Mouse (Mus musculus): ENCODE data around the gene Man1c1. TPM values are rescaled to one million over a fixed set of nuclear protein-coding genes. Genes with fewer than 3 reads are reported as not detected.

Man1c1 gene
- total RNA-seq, 4 experiments from 2014 or later, result 34.6 to 40.0 (median 38.4) TPM

DNA sequence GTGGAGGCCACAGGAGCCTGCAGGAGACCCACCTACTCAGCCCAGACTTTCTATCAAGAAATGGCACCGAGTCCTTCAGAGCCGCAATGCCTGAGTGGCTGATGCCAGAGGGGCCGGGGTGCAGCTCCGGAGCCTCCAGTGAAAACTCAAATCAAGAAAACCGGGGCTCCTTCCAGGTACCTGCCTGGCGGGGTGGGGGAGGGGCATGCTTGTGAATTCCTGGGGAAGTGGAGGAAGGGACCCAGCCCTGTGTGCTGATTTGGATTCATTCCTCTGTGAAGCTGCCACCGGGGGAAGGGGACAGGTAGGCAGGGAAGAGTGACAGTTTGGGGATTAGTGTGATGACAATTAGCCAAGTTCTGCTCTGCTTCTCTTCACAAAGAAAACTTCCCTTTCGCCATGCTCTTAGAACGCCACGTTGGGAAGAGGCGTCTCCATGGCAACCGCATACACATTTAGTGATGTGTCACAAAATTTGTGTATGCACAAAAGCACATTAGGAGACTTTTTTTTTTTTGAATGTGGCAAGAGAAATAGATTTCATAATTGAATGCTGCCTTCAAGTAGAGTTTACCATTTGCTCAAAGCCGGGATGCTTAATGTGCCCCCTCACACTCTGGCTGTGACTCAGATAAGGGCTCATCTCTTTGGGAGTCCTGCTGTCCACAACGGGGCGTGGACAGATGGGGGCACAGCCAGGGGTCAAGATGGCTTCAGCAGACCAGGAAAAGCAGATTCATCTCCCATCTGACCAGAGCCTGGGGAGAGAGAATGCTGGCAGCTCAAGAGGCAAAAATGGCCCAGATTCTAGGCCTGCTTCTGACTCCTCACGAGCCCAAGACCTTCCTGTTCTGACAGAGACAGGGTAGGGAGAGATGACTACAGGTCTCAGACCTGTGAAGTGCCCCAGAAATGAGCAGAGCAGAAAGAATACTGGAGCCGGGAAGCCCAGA, 26.3 kb downstream of the Man1c1 start:
- peak in 1 of 2 experiments; percentile 71 for DNase-seq (ENCODE audit: low spot score in 2 of 2)

DNA sequence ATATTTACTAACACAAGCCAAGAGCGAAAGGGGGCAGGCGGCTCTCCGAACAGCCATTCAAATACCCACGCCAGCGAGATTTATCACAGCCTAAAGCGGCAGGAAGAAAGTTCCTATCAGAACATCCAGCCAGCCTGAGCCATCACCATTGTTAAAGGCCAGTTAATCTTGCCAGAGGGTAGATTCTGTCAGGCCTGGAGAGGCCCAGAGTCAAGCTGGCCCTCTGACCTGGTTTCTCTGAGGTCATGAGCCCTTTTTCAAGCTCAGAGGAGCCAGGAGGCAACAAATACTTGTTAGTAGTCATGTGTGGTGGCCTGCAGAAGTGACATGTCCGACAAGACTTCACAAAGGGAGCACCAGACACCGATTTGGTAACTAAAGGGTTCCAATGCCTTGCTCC, 28.3 kb downstream of the Man1c1 start:
- no peak for DNase-seq (ENCODE audit: low spot score in 2 of 2)

DNA sequence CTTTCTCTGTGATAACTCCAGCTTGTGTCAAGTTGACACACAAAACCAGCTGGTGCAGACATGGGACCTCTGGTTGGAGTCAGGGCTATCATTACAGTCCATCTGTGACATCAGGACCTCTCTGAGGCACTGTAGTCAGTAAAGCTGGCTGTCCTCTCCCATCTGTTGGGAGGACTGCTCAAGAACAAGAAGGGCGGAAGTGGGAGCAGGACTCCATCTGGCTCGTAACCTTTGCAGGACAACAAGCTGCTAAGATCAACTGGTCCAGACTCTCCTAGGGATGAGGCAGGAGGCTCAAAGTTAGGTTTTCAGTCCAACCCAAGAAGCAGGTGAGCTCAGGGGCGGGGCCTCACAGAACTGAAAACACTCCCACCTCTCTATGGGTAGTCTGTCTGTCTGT, 29.1 kb downstream of the Man1c1 start:
- DNase-seq (ENCODE audit: low spot score in 2 of 2), result no peak

DNA sequence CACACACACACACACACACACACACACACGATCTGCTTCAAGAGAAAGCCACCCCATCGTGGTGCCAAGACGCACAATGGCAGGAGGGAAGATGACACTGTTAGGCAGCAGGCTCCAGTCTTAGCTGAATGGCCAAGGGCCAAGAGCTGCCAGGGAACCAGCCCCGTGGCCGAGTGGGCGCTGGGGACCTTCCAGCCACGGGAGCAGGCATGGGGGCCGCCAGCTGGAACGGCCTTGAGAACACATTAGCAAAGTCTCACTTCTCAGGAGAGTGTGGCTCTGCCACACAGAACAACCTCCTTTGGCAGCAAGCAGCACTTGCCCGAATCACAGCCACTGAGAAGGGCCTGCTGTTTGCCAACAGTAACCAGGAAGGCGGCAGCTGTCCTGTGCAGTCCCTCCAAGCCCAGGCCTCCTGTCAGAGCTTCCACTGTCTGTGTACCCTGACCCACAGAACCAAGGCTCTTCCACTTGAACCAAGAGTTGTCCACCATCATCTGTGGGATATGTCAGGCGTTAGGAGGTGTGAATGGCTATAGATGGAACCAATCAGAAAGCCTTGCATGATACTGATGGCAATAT, 30.1 kb downstream of the Man1c1 start:
- peak in 1 of 2 experiments; percentile 39 for DNase-seq (ENCODE audit: low spot score in 2 of 2)

DNA sequence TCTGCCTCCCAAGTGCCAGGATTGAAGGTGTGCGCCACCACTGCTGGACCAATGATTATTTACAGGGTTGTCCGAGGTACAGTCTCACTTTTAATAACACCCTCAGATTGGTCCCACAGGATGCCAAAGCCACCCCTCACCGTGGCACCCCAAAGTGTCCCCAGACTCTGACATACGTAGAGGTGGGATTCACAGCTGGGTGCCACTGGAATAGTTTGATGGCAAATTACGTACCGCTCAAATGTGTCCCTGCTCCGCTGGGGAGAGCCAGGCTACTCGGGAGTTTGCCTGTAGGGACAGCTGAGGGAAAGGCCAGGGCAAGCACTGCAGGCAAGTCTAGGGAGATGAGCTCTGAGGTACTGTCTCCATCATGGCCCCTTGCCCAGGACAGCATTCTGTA, 30.9 kb downstream of the Man1c1 start:
- no peak for DNase-seq (ENCODE audit: low spot score in 2 of 2)

DNA sequence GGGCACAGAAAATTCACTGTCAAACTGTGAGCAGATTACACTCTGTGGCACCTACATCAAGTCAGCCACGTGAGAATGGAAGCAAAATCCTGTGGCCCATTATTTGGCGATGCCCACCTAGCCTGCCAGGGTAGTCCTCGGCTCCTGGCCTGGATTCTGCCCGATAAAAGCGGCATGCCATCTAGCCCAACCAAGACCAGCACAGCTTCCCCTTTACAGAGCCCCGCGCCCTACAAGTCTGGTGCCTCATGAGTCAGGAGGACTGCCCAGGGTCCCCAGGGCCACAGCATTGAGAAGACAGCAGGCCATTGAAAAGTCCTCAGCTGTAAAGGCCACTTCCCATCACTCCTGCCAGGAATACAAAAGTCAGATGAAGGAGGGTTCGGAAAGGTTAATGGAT, 31.8 kb downstream of the Man1c1 start:
- DNase-seq (ENCODE audit: low spot score in 2 of 2), result no peak

DNA sequence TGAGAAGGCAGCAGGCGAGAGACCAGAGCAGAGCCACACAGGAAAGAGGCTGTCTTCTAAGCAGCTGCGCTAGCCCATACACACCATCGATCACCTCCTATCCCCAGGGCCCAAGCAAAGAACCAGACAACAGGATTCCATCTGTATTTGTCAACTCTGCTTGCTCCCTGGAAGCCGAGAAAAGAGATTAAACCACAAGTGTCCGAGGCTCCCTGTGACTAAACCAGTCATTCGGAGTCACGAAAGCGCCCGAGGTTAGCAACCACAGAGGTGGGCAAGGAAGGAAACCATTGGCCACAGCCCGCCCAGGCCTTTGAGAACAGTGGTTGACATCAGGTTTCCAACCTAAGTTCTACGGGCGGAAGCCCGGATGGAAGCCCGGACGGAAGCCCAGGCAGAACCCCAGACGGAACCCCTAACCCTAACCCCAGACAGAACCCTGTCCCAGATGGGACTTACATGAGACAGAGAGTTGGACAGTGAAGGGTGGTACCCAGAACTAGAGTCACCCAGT, 32.4 kb downstream of the Man1c1 start:
- DNase-seq (ENCODE audit: low spot score in 2 of 2), result no peak

DNA sequence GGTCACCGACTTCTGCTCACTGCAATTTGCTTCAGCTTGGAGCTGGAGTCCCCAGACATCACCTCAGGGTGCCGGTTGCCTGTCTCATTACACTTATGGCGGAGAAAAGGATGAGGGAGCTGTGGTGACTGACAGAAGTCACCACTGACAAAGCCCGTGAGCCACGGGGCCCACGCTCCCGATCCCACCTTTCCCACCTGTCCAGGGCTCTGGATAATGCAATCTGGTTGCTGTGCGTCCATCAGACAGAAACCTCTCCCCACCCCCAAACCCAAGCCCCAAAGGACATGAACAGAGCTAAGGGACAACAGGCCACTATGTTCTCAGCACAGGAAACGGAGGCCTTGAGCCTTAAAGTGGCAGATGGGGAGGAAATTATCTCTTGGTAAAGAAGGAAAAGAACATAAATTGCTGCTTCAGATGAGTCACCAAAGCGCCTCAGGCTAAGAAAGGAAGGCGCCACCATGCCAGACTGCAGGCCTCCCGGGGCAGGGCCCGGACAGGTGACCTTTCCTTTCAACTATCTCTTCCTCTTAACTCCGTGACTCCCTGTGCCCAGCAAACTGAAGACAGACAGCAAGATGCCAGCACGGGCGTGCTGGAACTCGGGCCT, 34.2 kb downstream of the Man1c1 start:
- no peak for DNase-seq (ENCODE audit: low spot score in 2 of 2)

DNA sequence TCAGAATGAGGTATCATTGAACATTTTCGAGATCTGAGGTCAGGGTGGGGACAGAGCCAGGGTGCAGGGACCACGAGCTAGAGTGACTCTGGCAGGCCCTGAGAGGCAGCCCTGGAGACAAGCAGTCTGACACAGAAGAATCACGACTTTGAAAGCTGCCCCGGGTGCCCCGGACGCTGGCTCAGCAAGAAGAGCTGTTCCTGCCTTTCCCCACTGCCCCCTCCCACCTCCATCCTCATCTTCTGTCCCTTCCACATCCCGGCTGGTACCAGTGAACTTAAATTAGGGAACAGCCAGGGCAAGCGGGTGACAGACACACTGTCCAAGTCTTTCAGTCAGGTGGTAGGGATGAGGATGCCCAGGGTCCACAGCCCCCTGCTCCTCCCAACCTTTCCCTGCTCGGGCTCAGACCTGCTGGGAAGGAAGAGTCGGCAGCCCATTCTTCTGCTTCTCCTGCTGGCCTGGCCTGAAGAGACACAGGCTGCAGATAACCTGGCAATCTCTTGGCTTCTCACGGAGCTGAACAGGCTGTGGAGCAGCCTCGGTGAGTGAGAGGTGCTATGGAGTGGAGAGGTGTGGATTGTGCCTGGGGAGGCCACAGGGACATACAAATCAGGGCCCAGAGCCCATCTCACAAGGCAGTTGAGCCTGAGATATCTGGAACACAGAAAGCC, 35.6 kb downstream of the Man1c1 start:
- DNase-seq (ENCODE audit: low spot score in 2 of 2), result no peak

DNA sequence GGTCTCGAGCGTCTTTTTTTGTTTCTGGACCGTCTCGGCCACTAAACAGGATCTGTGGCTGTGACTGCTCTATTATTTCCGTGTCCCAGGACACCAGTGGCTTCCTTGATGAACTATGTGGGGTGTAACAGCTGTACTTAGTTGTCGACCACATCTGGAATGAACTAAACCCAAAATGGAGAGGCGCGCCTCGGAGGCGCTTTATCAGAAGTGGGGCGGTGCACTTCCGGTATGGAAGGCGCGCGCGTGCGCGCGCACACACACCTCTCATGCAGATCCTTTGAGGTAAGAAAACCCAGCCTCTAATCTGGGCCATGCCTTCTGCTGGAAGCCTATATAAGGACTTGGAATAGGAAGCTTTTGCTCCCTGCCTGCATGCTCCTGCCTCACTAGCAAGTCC, 37.7 kb downstream of the Man1c1 start:
- no peak for DNase-seq (ENCODE audit: low spot score in 2 of 2)

DNA sequence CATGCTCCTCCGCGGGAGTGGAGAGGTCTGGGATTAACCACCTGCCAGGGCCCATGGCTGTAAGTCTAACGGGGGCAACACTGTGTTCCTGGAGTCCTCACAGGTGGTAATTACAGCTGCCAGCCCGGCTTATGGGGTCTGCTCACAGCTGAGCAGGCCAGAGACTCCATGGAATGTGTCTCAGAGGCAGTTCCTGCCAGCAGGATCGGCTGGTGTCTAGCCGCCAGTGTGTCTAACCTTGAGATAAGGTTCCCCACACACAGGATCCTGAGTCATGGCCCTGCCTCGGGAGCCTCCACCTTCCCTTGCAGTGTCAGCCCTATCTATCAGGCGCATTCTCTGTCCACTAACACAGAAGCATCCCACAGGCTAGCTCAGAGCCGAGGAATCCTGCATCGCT, 41.0 kb downstream of the Man1c1 start:
- no peak for DNase-seq (ENCODE audit: low spot score in 2 of 2)

DNA sequence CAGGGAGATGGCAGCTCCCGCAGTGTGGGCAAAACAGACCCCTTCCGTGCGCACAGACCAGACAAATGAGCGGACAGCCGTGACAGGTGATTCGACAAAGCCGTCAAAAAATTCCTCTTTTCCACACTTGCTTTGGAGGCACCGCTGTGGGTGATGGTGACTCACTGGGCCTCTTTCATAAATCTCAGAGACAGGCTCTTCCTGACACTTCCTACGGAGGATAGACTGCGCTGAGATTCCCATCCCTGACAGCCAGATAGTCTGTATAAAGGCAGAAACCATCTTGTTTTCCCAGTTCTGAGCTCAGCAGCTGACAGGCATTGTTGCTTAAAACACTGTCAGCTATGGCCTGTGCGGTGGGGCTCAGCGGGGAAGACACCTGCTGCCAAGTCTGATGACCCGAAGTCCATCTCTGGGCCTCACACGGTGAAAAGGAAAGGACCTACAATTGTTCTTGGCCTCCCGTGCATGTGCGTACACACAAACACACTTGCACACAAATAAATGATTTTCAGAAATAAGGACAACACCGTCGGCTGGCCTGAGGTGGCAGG, 43.4 kb downstream of the Man1c1 start:
- no peak for DNase-seq (ENCODE audit: low spot score in 2 of 2)

DNA sequence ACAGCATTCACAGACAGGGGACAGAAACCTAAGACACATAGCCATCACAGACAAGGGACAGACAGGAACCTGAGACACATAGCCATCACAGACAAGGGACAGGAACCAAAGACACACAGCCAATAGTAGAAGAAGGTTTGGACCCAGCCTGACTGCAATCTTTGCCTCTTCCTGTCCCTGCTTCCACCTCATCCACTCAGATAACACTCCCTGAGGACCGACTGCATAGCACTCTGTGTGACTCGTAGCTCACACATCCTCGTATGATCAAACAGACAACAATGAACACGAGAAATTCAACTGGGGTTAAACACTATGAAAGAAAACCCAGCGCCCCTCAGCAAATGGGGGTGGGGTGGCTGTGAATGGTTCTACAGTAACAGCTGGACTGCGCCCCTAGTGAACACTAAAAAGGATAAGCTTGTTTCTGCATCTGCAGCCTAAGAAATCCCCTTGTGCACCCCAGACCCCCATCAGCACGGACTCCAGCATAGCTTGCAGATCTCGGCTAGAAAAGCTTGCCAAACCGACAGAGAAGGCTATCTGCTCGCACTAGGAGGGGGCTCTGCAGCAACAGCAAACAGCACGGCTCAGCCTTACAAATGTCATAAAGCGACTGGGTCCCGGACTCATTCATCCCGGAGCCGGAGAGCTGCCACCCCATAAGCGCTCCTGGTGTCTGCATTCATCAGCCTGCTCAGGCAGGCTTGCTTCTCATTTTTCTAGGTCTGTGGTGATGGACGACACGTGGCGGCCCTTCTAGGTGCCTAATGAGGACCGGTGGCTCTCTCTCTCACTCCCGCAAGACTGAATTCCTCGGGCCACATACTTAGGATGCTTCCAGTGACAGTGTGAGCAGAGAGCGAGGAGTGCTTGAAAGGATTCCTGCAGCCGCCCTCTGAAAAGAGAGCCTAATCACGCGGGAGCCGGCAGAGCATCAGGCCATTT, 44.5 kb downstream of the Man1c1 start:
- no peak for DNase-seq (ENCODE audit: low spot score in 2 of 2)

DNA sequence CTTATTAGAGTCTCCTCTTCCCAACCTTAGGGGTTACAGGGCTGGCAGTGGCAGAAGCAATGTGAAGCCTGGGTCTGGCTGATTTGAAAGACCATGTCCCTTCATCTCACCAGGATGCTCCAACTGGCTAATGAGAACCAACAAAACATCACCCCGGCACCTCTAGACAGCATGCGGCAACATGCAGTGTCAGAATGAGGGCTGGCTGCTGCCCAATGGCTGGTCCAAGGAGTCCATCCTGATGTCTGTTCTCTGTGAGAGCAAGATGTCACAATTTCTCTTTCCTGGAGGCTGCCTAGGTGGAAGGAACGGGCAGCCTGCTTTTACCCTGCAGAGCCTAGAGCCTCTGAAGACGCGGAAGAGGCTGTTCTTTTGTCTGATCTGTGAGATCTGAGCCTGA, 46.6 kb downstream of the Man1c1 start:
- no peak for DNase-seq (ENCODE audit: low spot score in 2 of 2)

DNA sequence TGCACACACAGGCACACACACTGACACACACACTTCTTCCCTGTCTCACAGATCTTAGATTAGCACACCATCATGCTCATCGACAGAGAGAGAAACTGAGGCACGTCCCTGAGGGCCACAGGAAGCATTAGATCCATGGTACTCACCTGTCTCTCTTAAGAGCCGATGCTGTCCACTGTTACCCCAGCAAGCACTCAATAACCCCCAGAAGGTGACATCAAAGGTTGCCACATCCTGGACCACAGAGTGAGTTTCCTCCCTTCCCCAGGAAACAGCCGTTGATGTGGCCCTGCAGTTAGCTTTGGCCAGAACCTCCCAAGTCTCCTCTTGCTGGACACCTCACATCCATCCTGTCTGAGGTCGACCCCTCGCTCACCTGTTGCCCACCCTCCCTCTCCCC, 49.7 kb downstream of the Man1c1 start:
- no peak for DNase-seq (ENCODE audit: low spot score in 2 of 2)

DNA sequence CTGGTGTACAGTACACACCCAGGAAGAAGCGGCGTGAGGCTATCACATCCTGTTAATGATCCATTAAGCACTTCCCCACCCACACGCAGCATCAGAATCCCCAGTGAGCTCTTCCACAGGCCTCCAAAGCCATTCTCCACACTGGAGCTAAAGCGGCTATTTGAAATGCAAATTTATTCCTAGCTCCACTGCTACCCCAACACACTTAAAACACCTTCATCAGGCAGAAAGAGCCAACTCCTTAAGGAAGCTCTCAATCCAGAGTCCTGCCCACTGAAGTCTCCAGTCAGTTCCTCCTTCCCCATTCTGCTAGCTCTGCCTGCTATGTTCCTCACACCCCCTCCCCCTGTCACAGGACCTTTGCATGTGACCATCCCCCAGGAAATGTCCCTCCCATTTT, 51.4 kb downstream of the Man1c1 start:
- no peak for DNase-seq (ENCODE audit: low spot score in 2 of 2)

DNA sequence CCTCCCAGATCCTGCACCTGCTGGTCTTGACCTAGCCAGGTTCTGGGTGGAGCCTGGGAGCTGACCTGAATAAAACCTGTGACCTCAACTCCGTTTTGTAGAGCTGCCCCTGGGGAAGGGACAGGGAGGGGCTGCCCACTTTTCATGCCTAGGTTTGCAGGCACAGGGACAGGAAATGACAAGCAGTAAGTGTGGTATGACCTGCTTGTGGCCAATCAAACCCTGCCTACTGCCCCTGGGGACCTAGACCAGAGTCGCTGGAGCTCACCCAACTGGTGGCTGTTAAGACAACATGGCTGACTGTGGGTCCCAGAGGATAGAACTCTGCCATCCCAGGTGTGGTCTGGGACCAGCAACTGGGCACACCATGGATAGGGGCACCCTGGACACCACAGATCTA, 51.9 kb downstream of the Man1c1 start:
- no peak for DNase-seq (ENCODE audit: low spot score in 2 of 2)

DNA sequence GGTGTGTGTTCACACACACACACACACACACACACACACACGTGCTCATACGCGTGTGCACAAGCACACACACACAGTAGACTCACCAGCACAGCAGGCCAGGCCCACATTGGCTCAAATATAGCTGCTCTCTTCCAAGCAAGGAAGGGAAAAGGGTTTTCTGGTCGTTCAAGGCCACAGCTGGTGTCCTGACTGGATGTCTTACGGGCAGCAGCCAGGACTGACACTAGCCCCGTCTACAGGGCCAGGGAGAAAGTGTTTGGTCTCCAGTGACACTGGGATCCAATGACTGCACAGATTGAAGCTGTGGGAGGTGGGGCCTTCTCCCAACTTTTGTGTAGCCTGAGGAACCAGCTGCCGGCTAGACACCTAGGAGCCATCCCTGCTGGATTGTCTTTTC, 52.7 kb downstream of the Man1c1 start:
- no peak for DNase-seq (ENCODE audit: low spot score in 2 of 2)

DNA sequence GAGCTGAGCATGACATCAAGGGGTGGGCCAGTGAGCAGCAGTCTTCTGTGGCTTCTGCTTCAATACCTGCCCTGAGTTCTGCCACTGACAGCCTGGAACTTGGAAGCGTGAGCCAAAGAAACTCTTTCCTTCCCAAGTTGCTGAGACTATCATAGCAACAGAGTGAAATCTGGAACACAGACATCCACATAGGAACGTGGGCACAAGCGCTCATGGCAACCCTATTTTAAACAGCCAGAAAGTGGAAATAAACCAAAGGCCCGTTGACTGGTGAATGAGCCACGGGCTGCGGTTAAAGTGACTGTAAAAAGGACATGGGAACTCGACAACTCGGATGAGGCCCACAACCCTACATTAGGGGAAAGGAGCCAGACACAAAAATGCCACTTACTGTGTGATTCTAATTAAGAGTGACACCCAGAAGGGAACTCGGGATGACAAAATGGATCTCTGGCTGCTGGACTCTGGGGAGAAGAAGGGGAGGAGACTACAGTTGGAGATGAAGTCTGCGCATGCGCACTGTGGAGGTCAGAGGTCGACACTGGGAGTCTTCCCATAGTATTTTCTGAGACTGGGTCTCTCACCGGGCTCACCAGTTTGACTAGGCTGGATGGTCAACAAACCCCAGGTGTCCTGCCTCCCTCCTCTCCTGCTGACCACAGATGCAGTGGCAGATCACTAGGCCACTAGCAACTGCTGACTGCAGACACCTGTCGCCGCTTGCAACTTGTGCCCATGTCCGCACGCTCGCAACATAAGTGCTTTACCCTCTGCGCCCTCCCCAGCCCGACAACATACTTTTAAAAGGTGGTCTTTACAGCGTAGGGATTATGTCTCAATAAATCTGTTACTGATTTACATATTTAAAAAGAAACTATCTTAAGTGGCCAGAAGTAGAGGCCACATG, 58.8 kb downstream of the Man1c1 start:
- DNase-seq (ENCODE audit: low spot score in 2 of 2), result peak in 1 of 2 experiments; percentile 56

Data from left cerebral cortex, adult 8-10 months (tissue).